Mouse (Mus musculus) hindlimb bud, embryonic 11.5 days (tissue): ENCODE data around the gene Barx2.
A peak's percentile ranks its signal among the peaks of the same experiment; 100 is the strongest.
"Not testable (repeated sequence)": the region's sequence is repeated elsewhere in the genome, so short reads cannot be mapped to it uniquely, and the experiment has no call there.

Source experiments
- DNase-seq: peaks from one replicate; pipeline ENCODE4 v3.0.0-alpha.2; 2012; ENCODE audit warnings: low read depth, low spot score; ENCODE audit errors: extremely low spot score

The Barx2 gene

GRCm38 (mm10) chr9:31912921-31913738 is at the start of gene Barx2:
Barx2 (minus strand) TSS chr9:31913462.
- no peak for DNase-seq

- DNase-seq: no peak
These were observed 49.0 kb upstream of the Barx2 start for GRCm38 (mm10) chr9:31962265-31962664.

DNA sequence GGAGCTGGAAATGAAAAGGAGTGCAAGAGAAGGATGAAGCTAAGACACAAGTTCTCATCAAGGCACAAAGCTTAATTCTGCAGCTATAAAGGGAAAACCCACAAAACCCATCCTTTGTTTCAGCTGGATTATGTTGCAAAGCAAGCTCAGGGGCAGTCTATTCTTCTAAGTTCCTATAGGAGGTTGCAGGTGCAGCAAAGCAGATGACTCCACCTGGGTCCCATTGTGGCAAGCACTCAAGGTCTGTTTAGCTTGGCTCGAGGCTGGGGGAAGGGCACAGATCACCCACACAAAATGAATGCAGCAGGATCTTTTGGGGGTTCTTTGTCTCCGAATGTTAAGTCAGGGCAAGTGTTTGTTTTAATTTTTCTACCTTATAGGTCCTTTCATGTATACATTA is 47.2 kb upstream of the Barx2 start:
- no peak for DNase-seq

- no peak for DNase-seq
These were observed 44.9 kb upstream of the Barx2 start for GRCm38 (mm10) chr9:31958120-31958519.

GRCm38 (mm10) chr9:31950506-31950905 is 37.2 kb upstream of the Barx2 start:
- DNase-seq: no peak

GRCm38 (mm10) chr9:31949031-31949430 is 35.8 kb upstream of the Barx2 start:
- no peak for DNase-seq

DNA sequence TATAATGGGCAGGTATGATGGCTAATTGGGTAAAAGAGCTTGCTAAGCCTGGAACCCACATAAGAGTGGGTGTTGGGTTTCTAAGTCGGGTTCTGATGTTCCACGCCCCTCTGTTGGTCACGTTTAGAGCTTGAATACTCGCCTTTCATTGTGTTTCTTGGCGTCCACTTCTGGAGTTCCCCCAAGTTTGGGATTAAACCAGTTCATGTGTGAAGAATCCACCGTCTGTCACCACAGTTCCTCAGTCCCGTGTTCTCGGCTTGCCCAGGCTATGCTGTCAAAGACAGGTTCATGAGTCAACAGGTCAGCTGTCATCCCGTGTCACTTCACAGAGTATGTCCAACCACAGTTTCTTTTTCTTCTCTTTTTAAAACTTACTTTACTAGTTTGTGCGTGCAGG is 33.8 kb upstream of the Barx2 start:
- no peak for DNase-seq

DNA sequence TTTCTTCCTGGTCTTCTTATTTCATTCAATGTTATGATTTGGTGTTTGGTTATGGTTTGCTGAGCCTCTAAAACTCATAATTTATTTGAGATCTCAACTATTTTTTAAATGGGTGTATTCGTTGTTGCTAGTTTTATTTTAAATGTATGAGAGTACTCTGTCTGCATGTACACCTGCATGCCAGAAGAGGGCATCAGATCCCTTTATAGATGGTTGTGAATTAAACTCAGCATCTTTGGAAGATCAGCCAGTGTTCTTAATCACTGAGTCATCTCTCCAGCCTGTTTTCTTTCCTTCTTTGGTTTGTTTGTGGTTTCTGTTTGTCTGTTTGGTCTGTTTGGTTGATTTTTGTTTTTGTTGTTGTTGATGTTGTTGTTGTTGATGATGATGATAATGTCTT is 29.1 kb upstream of the Barx2 start:
- DNase-seq: no peak

- not testable (repeated sequence) for DNase-seq
These were observed 23.2 kb upstream of the Barx2 start for GRCm38 (mm10) chr9:31936486-31936885.

DNA sequence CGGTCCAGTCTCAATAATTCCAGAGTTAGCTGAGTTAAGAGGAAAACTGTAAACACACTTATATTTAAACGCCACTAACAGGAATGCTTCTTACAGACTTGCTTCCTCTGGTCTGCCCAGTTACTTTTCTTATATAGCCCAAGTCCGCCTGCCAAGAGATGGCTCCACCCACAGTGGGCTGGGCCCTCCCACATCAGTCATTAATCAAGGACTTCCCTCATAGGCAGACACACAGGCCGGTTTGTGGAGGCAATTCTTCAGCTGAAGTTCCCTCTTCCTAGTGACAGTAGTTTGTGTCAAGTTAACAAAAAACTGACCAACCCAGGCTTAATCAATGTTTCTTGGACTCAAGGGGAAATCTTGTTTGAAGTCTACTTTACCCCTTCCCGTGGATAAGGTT is 18.4 kb upstream of the Barx2 start:
- DNase-seq: no peak

DNA sequence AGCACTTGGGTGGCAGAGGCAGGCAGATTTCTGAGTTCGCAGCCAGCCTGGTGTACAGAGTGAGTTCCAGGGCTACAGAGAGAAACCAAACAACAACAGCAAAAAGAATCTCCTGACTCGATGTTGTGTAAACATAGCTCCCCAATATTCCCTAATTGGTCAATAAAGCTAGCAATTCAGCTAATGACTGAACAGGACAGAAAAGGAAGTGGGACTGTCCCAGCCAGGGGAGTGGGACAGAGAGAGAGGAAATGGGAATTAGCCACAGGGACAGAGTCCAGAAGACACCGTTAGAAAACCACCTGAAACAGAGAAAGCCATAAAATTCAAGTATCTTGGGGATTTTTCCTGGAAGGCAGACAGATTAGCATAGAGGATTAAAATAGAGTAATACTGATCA is 18.0 kb upstream of the Barx2 start:
- DNase-seq: no peak

- DNase-seq: no peak
These were observed 13.5 kb upstream of the Barx2 start for GRCm38 (mm10) chr9:31926766-31927165.

GRCm38 (mm10) chr9:31925830-31926624 is 12.8 kb upstream of the Barx2 start:
- DNase-seq: peak; percentile 78

DNA sequence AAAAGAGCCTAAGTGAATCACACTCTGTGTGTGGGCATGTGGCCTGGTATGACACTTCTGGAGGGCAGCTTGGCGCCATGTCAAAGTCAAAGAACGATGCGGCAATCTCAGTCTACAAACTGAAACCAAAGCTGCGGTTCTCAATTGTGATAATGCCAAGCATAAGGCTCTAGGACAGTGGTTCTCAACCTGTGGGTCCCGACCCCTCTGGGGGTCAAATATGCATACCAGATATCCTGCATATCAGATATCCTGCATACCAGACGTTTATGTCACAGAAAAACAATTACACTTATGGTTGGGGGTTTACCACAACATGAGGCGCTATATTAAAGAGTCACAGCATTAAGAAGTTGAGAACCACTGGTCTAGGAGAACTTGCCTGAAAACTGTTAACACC is 10.3 kb upstream of the Barx2 start:
- DNase-seq: no peak

- no peak for DNase-seq
These were observed 6.5 kb upstream of the Barx2 start for GRCm38 (mm10) chr9:31919802-31920201.

- no peak for DNase-seq
These were observed 3.2 kb upstream of the Barx2 start for GRCm38 (mm10) chr9:31916421-31916820.

GRCm38 (mm10) chr9:31914871-31915270 is 1.6 kb upstream of the Barx2 start:
- DNase-seq: no peak

- no peak for DNase-seq
These were observed 703 bp upstream of the Barx2 start for GRCm38 (mm10) chr9:31913739-31914591.

- DNase-seq: no peak
These were observed 725 bp downstream of the Barx2 start for GRCm38 (mm10) chr9:31912553-31912920.

- DNase-seq: no peak
These were observed 3.0 kb downstream of the Barx2 start for GRCm38 (mm10) chr9:31910221-31910620.

DNA sequence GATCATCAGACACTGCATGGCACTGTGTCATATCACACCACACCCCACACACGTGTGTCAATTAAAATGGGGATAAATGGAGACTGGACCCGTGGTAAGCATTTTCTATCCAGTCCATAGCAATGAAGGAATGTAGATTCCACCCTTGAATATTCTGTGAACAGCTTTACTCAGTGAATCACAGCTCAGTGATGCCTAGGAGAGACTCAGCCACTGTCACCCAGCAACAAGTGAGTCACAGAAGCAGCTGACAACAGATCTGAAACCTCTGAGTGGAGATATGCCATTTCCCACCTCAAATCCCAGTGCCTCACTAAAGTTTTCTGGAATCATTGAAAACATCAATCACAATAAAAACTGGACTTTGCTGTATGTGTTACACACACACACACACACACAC is 11.5 kb downstream of the Barx2 start:
- DNase-seq: no peak
